Mouse (Mus musculus): ENCODE results near the gene Tspan1. TPM values are rescaled to one million over a fixed set of nuclear protein-coding genes. Genes with fewer than 3 reads are reported as not detected.

Tspan1 gene
- polyA plus RNA-seq, 1 experiment: not detected

GRCm38 (mm10) chr4:116149812-116150155 lies 17.6 kb downstream of the Tspan1 start:
- H3K27ac ChIP-seq (ENCODE audit: control insufficient read depth, insufficient read depth, low read depth, low read length, poor library complexity): no peak overlapping the region
- WGBS: 33% methylated on average over 6 of the region's 6 CpGs

GRCm38 (mm10) chr4:116143891-116144717 lies 23.3 kb downstream of the Tspan1 start:
- Histone ChIP-seq H3K4me1 (ENCODE audit: control insufficient read depth, insufficient read depth, low read length) (no peaks in the 10 kb centered on the region), H3K4me3 (replicated peaks; ENCODE audit: control insufficient read depth, low read depth, low read length) (peak overlapping the region; percentile 58), H3K27ac (ENCODE audit: control insufficient read depth, insufficient read depth, low read depth, low read length, poor library complexity) (no peak overlapping the region)
- WGBS: under 1% methylated on average over 47 of the region's 47 CpGs
- TF ChIP-seq CTCF (IDR thresholded peaks at IDR 0.05; ENCODE audit: control insufficient read depth, insufficient read depth, low read length): no peak
- TF ChIP-seq POLR2A (IDR thresholded peaks at IDR 0.05; ENCODE audit: borderline replicate concordance, control insufficient read depth, low read depth, low read length): no peak; the same call in 1 of the 2 replicates

More at GRCm38 (mm10) chr4:116149812-116150155, 17.6 kb downstream of the Tspan1 start:
- Histone ChIP-seq H3K4me1 (ENCODE audit: control insufficient read depth, insufficient read depth, low read length) (no peaks in the 10 kb centered on the region; the same call in 1 of the 2 replicates), H3K4me3 (replicated peaks; ENCODE audit: control insufficient read depth, low read depth, low read length) (peak overlapping the region; percentile 90)
- TF ChIP-seq POLR2A (IDR thresholded peaks at IDR 0.05; ENCODE audit: borderline replicate concordance, control insufficient read depth, low read depth, low read length) (no peak), CTCF (IDR thresholded peaks at IDR 0.05; ENCODE audit: control insufficient read depth, insufficient read depth, low read length) (no peak)

DNA sequence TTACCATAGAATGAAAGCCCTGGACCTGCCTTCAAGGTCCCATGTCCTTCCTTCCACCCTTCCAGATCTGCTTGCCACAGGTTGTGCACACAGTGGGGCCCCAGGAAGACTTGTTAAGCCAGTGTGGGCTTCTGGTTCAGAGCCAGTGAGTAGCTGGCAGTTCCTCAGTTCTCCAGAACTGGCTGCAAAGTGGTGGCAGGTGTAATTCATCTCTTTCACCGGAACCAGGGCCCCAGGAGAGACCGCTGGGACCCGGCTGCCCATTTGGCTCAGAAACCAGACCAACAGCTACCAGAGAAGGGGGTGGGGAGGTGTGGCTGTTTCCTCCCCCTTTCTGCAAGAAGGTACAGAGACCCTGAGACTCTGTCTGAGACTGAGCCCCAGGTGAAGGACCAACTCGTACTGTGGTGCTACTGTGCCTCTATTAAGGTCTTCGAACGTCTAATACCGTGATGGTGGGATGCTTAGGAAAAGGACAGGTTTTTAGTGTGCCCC lies 24.0 kb downstream of the Tspan1 start:
- WGBS: 4% methylated on average over 7 of the region's 7 CpGs
- TF ChIP-seq CTCF (IDR thresholded peaks at IDR 0.05; ENCODE audit: control insufficient read depth, insufficient read depth, low read length): no peak
- TF ChIP-seq POLR2A (IDR thresholded peaks at IDR 0.05; ENCODE audit: borderline replicate concordance, control insufficient read depth, low read depth, low read length): no peak
- Histone ChIP-seq H3K4me1 (ENCODE audit: control insufficient read depth, insufficient read depth, low read length) (no peaks in the 10 kb centered on the region; the same call in 1 of the 2 replicates), H3K4me3 (replicated peaks; ENCODE audit: control insufficient read depth, low read depth, low read length) (no peak overlapping the region), H3K27ac (ENCODE audit: control insufficient read depth, insufficient read depth, low read depth, low read length, poor library complexity) (no peak overlapping the region)

GRCm38 (mm10) chr4:116142269-116142668 lies 25.1 kb downstream of the Tspan1 start:
- Histone ChIP-seq H3K4me1 (ENCODE audit: control insufficient read depth, insufficient read depth, low read length) (no peaks in the 10 kb centered on the region; the same call in none of the 2 replicates), H3K27ac (ENCODE audit: control insufficient read depth, insufficient read depth, low read depth, low read length, poor library complexity) (no peak overlapping the region), H3K4me3 (replicated peaks; ENCODE audit: control insufficient read depth, low read depth, low read length) (no peak overlapping the region)
- 85% methylated on average over 7 of the region's 7 CpGs for WGBS
- no peak for TF ChIP-seq POLR2A (IDR thresholded peaks at IDR 0.05; ENCODE audit: borderline replicate concordance, control insufficient read depth, low read depth, low read length)
- no peak for TF ChIP-seq CTCF (IDR thresholded peaks at IDR 0.05; ENCODE audit: control insufficient read depth, insufficient read depth, low read length)

GRCm38 (mm10) chr4:116141736-116142135 lies 25.7 kb downstream of the Tspan1 start:
- WGBS: 83% methylated on average over 1 of the region's 1 CpGs
- no peaks in the 10 kb centered on the region; the same call in none of the 2 replicates for H3K4me1 ChIP-seq (ENCODE audit: control insufficient read depth, insufficient read depth, low read length)
- H3K27ac ChIP-seq (ENCODE audit: control insufficient read depth, insufficient read depth, low read depth, low read length, poor library complexity): no peak overlapping the region
- TF ChIP-seq POLR2A (IDR thresholded peaks at IDR 0.05; ENCODE audit: borderline replicate concordance, control insufficient read depth, low read depth, low read length): no peak
- TF ChIP-seq CTCF (IDR thresholded peaks at IDR 0.05; ENCODE audit: control insufficient read depth, insufficient read depth, low read length): no peak
- H3K4me3 ChIP-seq (replicated peaks; ENCODE audit: control insufficient read depth, low read depth, low read length): no peak overlapping the region

DNA sequence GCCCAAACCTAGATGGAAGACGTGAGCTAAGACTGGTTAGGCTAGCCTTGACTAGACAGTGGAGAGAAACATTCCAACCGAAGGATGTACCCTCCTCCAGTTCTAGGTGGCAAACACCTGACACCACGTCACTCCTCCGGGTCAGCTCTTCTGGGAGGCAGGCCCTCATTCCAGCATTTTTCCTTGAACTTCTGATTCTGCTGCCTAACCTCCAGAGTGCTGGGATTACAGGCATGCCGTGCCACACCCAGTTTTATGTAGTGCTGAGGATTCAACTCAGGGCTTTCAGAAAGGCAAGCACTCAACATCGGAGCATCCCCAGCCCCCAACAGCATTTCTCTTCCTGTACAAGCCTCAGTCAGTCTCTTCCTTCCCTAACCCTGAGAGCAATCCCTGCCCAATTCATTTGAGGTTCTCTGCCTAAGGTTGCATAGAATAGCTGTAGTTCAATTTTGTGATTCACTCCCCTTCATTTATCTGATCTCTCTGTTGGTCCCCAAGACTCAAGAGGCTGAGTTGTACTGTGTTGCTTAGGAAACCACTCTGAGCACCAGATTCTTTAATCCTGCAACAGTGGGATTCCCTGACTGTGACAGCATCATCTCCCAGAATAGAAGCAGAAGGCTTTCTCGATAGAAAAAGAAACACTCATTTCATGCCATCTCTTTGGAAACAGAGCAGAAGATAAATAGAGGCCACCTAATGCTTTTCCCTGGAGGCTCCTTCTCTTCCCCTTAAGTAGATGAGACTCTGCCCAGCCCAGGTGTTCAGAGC lies 26.4 kb downstream of the Tspan1 start:
- WGBS: 77% methylated on average over 7 of the region's 7 CpGs
- H3K27ac ChIP-seq (ENCODE audit: control insufficient read depth, insufficient read depth, low read depth, low read length, poor library complexity): no peak overlapping the region
- no peak for TF ChIP-seq CTCF (IDR thresholded peaks at IDR 0.05; ENCODE audit: control insufficient read depth, insufficient read depth, low read length)
- no peak for TF ChIP-seq POLR2A (IDR thresholded peaks at IDR 0.05; ENCODE audit: borderline replicate concordance, control insufficient read depth, low read depth, low read length)
- H3K4me1 ChIP-seq (ENCODE audit: control insufficient read depth, insufficient read depth, low read length): no peaks in the 10 kb centered on the region; the same call in none of the 2 replicates
- H3K4me3 ChIP-seq (replicated peaks; ENCODE audit: control insufficient read depth, low read depth, low read length): no peak overlapping the region

- WGBS: 75% methylated on average over 13 of the region's 13 CpGs
- no peaks in the 10 kb centered on the region; the same call in none of the 2 replicates for H3K4me1 ChIP-seq (ENCODE audit: control insufficient read depth, insufficient read depth, low read length)
- no peak overlapping the region for H3K27ac ChIP-seq (ENCODE audit: control insufficient read depth, insufficient read depth, low read depth, low read length, poor library complexity)
- no peak overlapping the region for H3K4me3 ChIP-seq (replicated peaks; ENCODE audit: control insufficient read depth, low read depth, low read length)
- no peak for TF ChIP-seq CTCF (IDR thresholded peaks at IDR 0.05; ENCODE audit: control insufficient read depth, insufficient read depth, low read length)
Observed at GRCm38 (mm10) chr4:116137421-116137996, 29.9 kb downstream of the Tspan1 start.

DNA sequence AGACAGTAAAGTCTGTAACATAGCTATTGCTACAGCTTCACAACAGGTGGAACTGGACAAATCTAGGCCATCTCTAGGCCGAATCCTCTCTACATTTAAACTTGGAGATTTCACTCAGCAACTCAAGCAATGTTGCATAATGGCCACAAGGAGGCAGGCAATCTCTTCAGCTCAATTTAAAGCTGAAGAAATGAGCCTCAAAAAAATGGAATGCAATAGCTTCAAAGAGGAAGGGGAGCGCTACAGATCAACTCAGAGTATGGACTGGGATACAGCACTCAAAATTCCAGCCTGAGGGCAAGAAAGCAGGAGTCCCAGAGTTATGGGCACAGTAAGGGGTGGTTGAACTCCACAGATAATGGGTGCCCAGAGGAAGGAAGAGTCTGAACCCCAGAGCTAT lies 32.4 kb downstream of the Tspan1 start:
- no peak overlapping the region for H3K27ac ChIP-seq (ENCODE audit: control insufficient read depth, insufficient read depth, low read depth, low read length, poor library complexity)
- H3K4me1 ChIP-seq (ENCODE audit: control insufficient read depth, insufficient read depth, low read length): no peaks in the 10 kb centered on the region; the same call in none of the 2 replicates
- H3K4me3 ChIP-seq (replicated peaks; ENCODE audit: control insufficient read depth, low read depth, low read length): no peak overlapping the region
- 32% methylated on average over 2 of the region's 2 CpGs for WGBS
- peak; percentile 30; the same call in 1 of the 2 replicates for TF ChIP-seq CTCF (IDR thresholded peaks at IDR 0.05; ENCODE audit: control insufficient read depth, insufficient read depth, low read length)
- TF ChIP-seq POLR2A (IDR thresholded peaks at IDR 0.05; ENCODE audit: borderline replicate concordance, control insufficient read depth, low read depth, low read length): no peak

Measured in bone marrow, adult 2 months (tissue).